15 mouse cellular contexts compared by ENCODE assay signal in genomic region chr5:23599171-23599570, GRCm38 (mm10).
DNase-seq lines count a peak whose midpoint lies in the region; ATAC-seq and TF ChIP-seq lines count a peak whose summit lies in the region.
"Had no signal": no experiment of that assay in that cellular context is flagged by ENCODE, and none has a peak within 500 bp of the region (broad histone marks: within the 10 kb centered on the region; RNA-seq: fewer than 3 reads in every experiment).

No protein-coding gene starts in this region.

- intact Hi-C loops in gastrocnemius, postnatal 14 days (cut with DNase I; ENCODE audit: low total_unique reads): no loop called here

- H3K4me2 ChIP-seq in heart, embryonic 15.5 days: no peak overlapping the region
- H3K4me2 ChIP-seq: hindbrain, embryonic 15.5 days; midbrain, embryonic 12.5 days had no signal

- no peak overlapping the region for H3K4me3 ChIP-seq in kidney, adult 2 months (ENCODE audit: insufficient read depth, low read depth, low read length)
- H3K4me3 ChIP-seq in heart, embryonic 15.5 days: no peak overlapping the region
- H3K4me3 ChIP-seq: hindbrain, embryonic 15.5 days; midbrain, embryonic 12.5 days had no signal

- H3K27me3 ChIP-seq in kidney, adult 2 months (replicated peaks; ENCODE audit: control insufficient read depth, insufficient read depth, low read length): no peaks in the 10 kb centered on the region
- H3K27me3 ChIP-seq in heart, embryonic 15.5 days: no peaks in the 10 kb centered on the region
- H3K27me3 ChIP-seq: hindbrain, embryonic 15.5 days; midbrain, embryonic 12.5 days; Patski had no signal

- 21% methylated on average over 3 of the region's 3 CpGs for WGBS in kidney, adult 2 months
- 54% methylated on average over 3 of the region's 3 CpGs for WGBS in heart, embryonic 15.5 days

- no peak for TF ChIP-seq POLR2A in kidney, adult 2 months (IDR thresholded peaks at IDR 0.05; ENCODE audit: low read depth, low read length)

- no peak for ATAC-seq in heart, embryonic 15.5 days (replicated peaks; ENCODE audit: insufficient number of reproducible peaks, insufficient read depth, low FRiP score, low read depth)
- ATAC-seq: activated CD4-positive, CD25-positive, alpha-beta regulatory T cell, adult 4 months; intestine, embryonic 16.5 days had no signal

- H3K9ac ChIP-seq in heart, embryonic 15.5 days: no peak overlapping the region
- H3K9ac ChIP-seq: hindbrain, embryonic 15.5 days; midbrain, embryonic 12.5 days had no signal

- H3K4me1 ChIP-seq in kidney, adult 2 months (ENCODE audit: control insufficient read depth, insufficient read depth, low read length): peaks cover 15% of the 10 kb centered on the region
- peaks cover 24% of the 10 kb centered on the region for H3K4me1 ChIP-seq in heart, embryonic 15.5 days (replicated peaks)

- DNase-seq in gastrocnemius, postnatal 10 days: peak; percentile 22
- no peak for DNase-seq in gastrocnemius, postnatal 14 days
- peak; percentile 82 for DNase-seq in kidney, adult 2 months
- DNase-seq in kidney, adult 11 months: no peak
- peak; percentile 33 for DNase-seq in Muller cell, postnatal 12 days (ENCODE audit: inconsistent ontology term)
- DNase-seq in spleen, postnatal 36 days (ENCODE audit: low spot score in 2 of 2): no peak
- DNase-seq in right cerebral cortex, postnatal 4 days: no peak
- DNase-seq: right cerebral cortex, postnatal 25 days; thymus, postnatal 4 days had no signal

- no peak overlapping the region for H3K27ac ChIP-seq in kidney, adult 2 months (ENCODE audit: insufficient read depth, low read depth, low read length)
- H3K27ac ChIP-seq in heart, embryonic 15.5 days: peak overlapping the region; percentile 32; the same call in 1 of the 2 replicates
- H3K27ac ChIP-seq: midbrain, embryonic 12.5 days had no signal

- no peaks in the 10 kb centered on the region for H3K36me3 ChIP-seq in kidney, adult 2 months (ENCODE audit: control insufficient read depth, insufficient read depth, low read length)
- peaks cover 4% of the 10 kb centered on the region; the same call in 1 of the 2 replicates for H3K36me3 ChIP-seq in heart, embryonic 15.5 days
- H3K36me3 ChIP-seq: hindbrain, embryonic 15.5 days had no signal

- TF ChIP-seq CTCF in kidney, adult 2 months (conservative IDR thresholded peaks at IDR 0.05; ENCODE audit: insufficient read depth, insufficient read length, low read depth, low read length): no peak

- no peaks in the 10 kb centered on the region for H3K9me3 ChIP-seq in heart, embryonic 15.5 days (replicated peaks)
- H3K9me3 ChIP-seq: hindbrain, embryonic 15.5 days; midbrain, embryonic 12.5 days had no signal

Comparison
In these comparisons a context has a peak if more than half of its experiments do, and no peak if none do; other contexts are left out.
1. DNase-seq: peak in gastrocnemius, postnatal 10 days (single experiment), kidney, adult 2 months (single experiment) and Muller cell, postnatal 12 days (single experiment); none in gastrocnemius, postnatal 14 days (single experiment), kidney, adult 11 months (single experiment), spleen, postnatal 36 days (0 of 2) and right cerebral cortex, postnatal 4 days (single experiment).